Mouse (Mus musculus) heart, postnatal 0 days (tissue): ENCODE measurements around the gene Adgrl4. TPM values are rescaled to one million over a fixed set of nuclear protein-coding genes. Genes with fewer than 3 reads are reported as not detected.

Experiments
- ATAC-seq: fragments of 200-750 bp; cut with Nextera tagmentation; 2 replicates; pipeline ENCODE4 v1.8.0; 2017; ENCODE audit warnings: low read depth, moderate number of reproducible peaks, moderate library complexity; ENCODE audit not compliant: insufficient read depth
- DNase-seq: peaks from one replicate; pipeline ENCODE4 v3.0.0-alpha.2; 2016; ENCODE audit warnings: low spot score
- H3K27ac ChIP-seq: fragments of 300-500 bp; sonication (generic); 2 replicates; pipeline ENCODE4 v1.5.1; 2014; ENCODE audit warnings: low read depth, mild to moderate bottlenecking
- H3K27me3 ChIP-seq: fragments of 300-500 bp; sonication (generic); 2 replicates; pipeline ENCODE4 v1.6.1; 2014; ENCODE audit warnings: low read length, mixed read lengths; ENCODE audit not compliant: control insufficient read depth, insufficient read depth
- H3K36me3 ChIP-seq: fragments of 300-500 bp; sonication (generic); replicated peaks from 2 replicates; pipeline ENCODE4 v1.6.1; 2014; ENCODE audit warnings: low read length, mixed read lengths; ENCODE audit not compliant: control insufficient read depth, insufficient read depth
- H3K4me1 ChIP-seq: fragments of 300-500 bp; sonication (generic); 2 replicates; pipeline ENCODE4 v1.6.1; 2014; ENCODE audit warnings: antibody characterized with exemption; ENCODE audit not compliant: control insufficient read depth, insufficient read depth
- H3K4me2 ChIP-seq: fragments of 300-500 bp; sonication (generic); 2 replicates; pipeline ENCODE4 v1.6.1; 2014; ENCODE audit warnings: low read depth, mild to moderate bottlenecking, low read length, moderate library complexity
- H3K4me3 ChIP-seq: fragments of 300-500 bp; sonication (generic); 2 replicates; pipeline ENCODE4 v1.5.1; 2014; ENCODE audit warnings: low read depth, low read length
- H3K9ac ChIP-seq: fragments of 300-500 bp; sonication (generic); replicated peaks from 2 replicates; pipeline ENCODE4 v1.6.1; 2014; ENCODE audit warnings: low read depth, low read length, mixed read lengths
- H3K9me3 ChIP-seq: fragments of 300-500 bp; sonication (generic); replicated peaks from 2 replicates; pipeline ENCODE4 v1.6.1; 2016; ENCODE audit warnings: low read length; ENCODE audit not compliant: control insufficient read depth
- CTCF ChIP-seq: IDR thresholded peaks from 2 replicates; pipeline ENCODE4 v1.5.1; 2016; ENCODE audit warnings: antibody characterized with exemption, control low read depth, low read depth
- EP300 ChIP-seq: IDR thresholded peaks from 2 replicates; pipeline ENCODE4 v1.6.1; 2016; ENCODE audit warnings: antibody characterized with exemption, low read depth
- WGBS: fragments of 180-500 bp; shearing (Covaris S2); extraction: QIAGEN DNeasy Blood & Tissue Kit; methylation state at CpG from one replicate; pipeline ENCODE4 v1.1.7; 2014; 5-methylcytosine and 5-hydroxymethylcytosine counted together
- polyA plus RNA-seq: library from polyadenylated mRNA; unstranded; fragments of >200 nt; fragmentation: Nextera tagmentation; extraction: Ambion mirVana; gene quantifications from 2 replicates; pipeline ENCODE4 v1.2.1, GENCODE M21; 2015
- total RNA-seq: library from RNA; depleted of rRNA; stranded (reverse); fragments of >200 nt; gene quantifications from 2 replicates; pipeline ENCODE4 v1.2.3, GENCODE M21; 2014; ENCODE audit warnings: low replicate concordance

Gene Adgrl4
- total and polyA plus RNA-seq, 2 experiments from 2014 or later = 20.3 to 72.2 TPM

GRCm38 (mm10) chr3:151445936-151446335, 8.2 kb downstream of the Adgrl4 start:
- Histone ChIP-seq H3K27me3 (no peaks in the 10 kb centered on the region), H3K4me2 (no peak overlapping the region), H3K36me3 (no peaks in the 10 kb centered on the region), H3K4me3 (no peak overlapping the region), H3K27ac (no peak overlapping the region), H3K9me3 (no peaks in the 10 kb centered on the region), H3K4me1 (no peaks in the 10 kb centered on the region; the same call in 1 of the 2 replicates), H3K9ac (no peak overlapping the region)
- TF ChIP-seq EP300 (no peak), CTCF (no peak)
- ATAC-seq (peak; percentile 67; the same call in 1 of the 2 replicates), DNase-seq (peak; percentile 16)
- WGBS = 23% methylated on average over 2 of the region's 2 CpGs

DNA sequence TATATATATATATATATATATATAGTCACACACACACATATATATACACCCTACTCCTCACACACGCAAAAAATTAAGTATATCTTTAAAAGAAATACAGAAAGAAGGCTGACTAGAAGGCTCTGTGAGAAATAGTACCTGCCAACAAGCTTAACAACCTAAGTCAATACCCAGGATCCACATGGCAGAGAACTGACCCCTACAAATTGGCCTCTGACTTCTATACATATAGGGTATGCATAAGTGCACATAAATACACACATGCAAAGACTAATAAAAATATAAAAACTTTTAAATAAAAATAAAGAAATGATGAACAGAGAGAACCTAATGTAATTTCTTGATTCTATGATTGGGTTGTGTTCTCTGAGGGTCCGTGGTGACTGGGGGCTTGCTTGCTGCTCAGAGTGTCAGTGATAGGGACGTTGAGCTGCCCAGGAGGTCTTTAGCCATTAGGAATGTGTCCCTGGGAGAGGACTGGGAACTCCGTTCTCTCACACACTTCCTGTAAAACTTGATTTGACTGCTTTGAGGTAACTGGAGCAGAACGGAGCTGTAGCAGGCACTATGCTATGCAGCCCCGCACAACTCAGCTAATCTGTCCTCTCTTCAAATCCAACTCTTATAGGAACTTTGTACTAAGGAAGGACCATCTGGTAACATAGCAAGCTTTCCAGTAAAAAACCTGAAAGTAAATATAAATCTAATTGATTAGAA, 17.5 kb downstream of the Adgrl4 start:
- WGBS = 48% methylated on average over 6 of the region's 6 CpGs

GRCm38 (mm10) chr3:151459430-151460190, 21.9 kb downstream of the Adgrl4 start:
- TF ChIP-seq EP300 = no peak
- TF ChIP-seq CTCF = no peak
- H3K9ac ChIP-seq = no peak overlapping the region
- no peak overlapping the region for H3K4me2 ChIP-seq
- WGBS = 60% methylated on average over 3 of the region's 3 CpGs
- H3K4me3 ChIP-seq = no peak overlapping the region
- no peaks in the 10 kb centered on the region for H3K36me3 ChIP-seq
- DNase-seq (no peak), ATAC-seq (no peak)
- H3K4me1 ChIP-seq = no peaks in the 10 kb centered on the region
- no peaks in the 10 kb centered on the region for H3K27me3 ChIP-seq
- no peaks in the 10 kb centered on the region for H3K9me3 ChIP-seq
- H3K27ac ChIP-seq = no peak overlapping the region

More for the DNA sequence above, 17.5 kb downstream of the Adgrl4 start:
- no peak overlapping the region for H3K4me2 ChIP-seq
- H3K4me3 ChIP-seq = no peak overlapping the region
- no peak overlapping the region for H3K27ac ChIP-seq
- ATAC-seq (no peak), DNase-seq (no peak)
- TF ChIP-seq CTCF (no peak), EP300 (no peak)
- H3K9me3 ChIP-seq = no peaks in the 10 kb centered on the region
- no peak overlapping the region for H3K9ac ChIP-seq
- no peaks in the 10 kb centered on the region for H3K4me1 ChIP-seq
- H3K36me3 ChIP-seq = no peaks in the 10 kb centered on the region
- H3K27me3 ChIP-seq = no peaks in the 10 kb centered on the region

DNA sequence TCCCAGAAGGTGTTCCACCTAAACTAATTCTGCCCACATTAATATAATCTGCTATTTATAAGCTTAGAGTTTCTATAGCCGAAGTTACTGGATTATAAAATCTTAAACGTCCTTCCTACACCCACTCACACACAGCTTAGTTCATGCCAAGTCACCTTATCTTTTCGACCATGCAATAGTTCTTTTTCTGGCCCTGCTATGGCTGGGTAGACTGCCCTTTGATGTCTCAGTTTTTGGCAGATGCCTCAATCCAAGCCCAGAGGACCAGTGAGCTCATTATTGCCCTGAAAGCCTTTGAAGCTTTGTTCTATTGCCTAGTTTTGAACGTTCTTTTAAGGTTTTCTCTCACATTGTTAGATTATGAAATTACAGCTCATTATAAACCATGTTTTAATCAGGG, 27.5 kb downstream of the Adgrl4 start:
- H3K4me3 ChIP-seq = no peak overlapping the region
- no peaks in the 10 kb centered on the region for H3K4me1 ChIP-seq
- H3K4me2 ChIP-seq = no peak overlapping the region
- TF ChIP-seq EP300 (no peak), CTCF (no peak)
- no peaks in the 10 kb centered on the region for H3K9me3 ChIP-seq
- no peaks in the 10 kb centered on the region for H3K36me3 ChIP-seq
- ATAC-seq (no peak), DNase-seq (no peak)
- H3K9ac ChIP-seq = no peak overlapping the region
- H3K27ac ChIP-seq = no peak overlapping the region
- no peaks in the 10 kb centered on the region for H3K27me3 ChIP-seq
- WGBS = 31% methylated on average over 4 of the region's 4 CpGs

- ATAC-seq (no peak), DNase-seq (no peak)
- Histone ChIP-seq H3K4me1 (no peaks in the 10 kb centered on the region), H3K4me3 (no peak overlapping the region), H3K4me2 (no peak overlapping the region), H3K9me3 (no peaks in the 10 kb centered on the region), H3K36me3 (no peaks in the 10 kb centered on the region), H3K9ac (no peak overlapping the region), H3K27ac (no peak overlapping the region), H3K27me3 (no peaks in the 10 kb centered on the region)
- 86% methylated on average over 4 of the region's 4 CpGs for WGBS
- TF ChIP-seq EP300 (no peak), CTCF (no peak)
Measured at GRCm38 (mm10) chr3:151488853-151489252, 51.2 kb downstream of the Adgrl4 start.
